23 mouse cellular contexts compared by ENCODE assay signal in genomic region chr3:149258826-149259225, GRCm38 (mm10).
DNase-seq lines count a peak whose midpoint lies in the region; ATAC-seq lines count a peak whose summit lies in the region.
"Had no signal": no experiment of that assay in that cellular context is flagged by ENCODE, and none has a peak within 500 bp of the region (broad histone marks: within the 10 kb centered on the region; RNA-seq: fewer than 3 reads in every experiment).

No protein-coding gene starts in this region.

- H3K4me1 ChIP-seq in forebrain, embryonic 15.5 days: peaks cover 16% of the 10 kb centered on the region
- peaks cover 13% of the 10 kb centered on the region; the same call in 1 of the 2 replicates for H3K4me1 ChIP-seq in forebrain, embryonic 12.5 days
- H3K4me1 ChIP-seq in hindbrain, embryonic 11.5 days (replicated peaks; ENCODE audit: control insufficient read depth, insufficient read depth, low read length): no peaks in the 10 kb centered on the region; the same call in 1 of the 2 replicates
- peaks cover 8% of the 10 kb centered on the region; the same call in 1 of the 2 replicates for H3K4me1 ChIP-seq in hindbrain, embryonic 12.5 days
- peaks cover 21% of the 10 kb centered on the region for H3K4me1 ChIP-seq in midbrain, embryonic 10.5 days
- peaks cover 34% of the 10 kb centered on the region for H3K4me1 ChIP-seq in midbrain, embryonic 13.5 days (replicated peaks)

- DNase-seq in hindbrain, embryonic 11.5 days (ENCODE audit: low spot score): peak; percentile 20
- no peak for DNase-seq in midbrain, embryonic 10.5 days (ENCODE audit: low spot score)
- DNase-seq in adipocyte (ENCODE audit: low spot score): no peak
- no peak for DNase-seq in kidney, postnatal 10 days
- DNase-seq: adrenal gland, adult 2 months; adrenal gland, postnatal 25 days; cerebellum, adult 11 months; cerebellum, adult 8-10 months; cerebellum, postnatal 14 days; gastrocnemius, postnatal 14 days; heart, adult 2 months had no signal

- 0 out of 2 replicates have a peak, but pooled peaks have one; percentile 35 for ATAC-seq in forebrain, embryonic 15.5 days (replicated peaks)
- ATAC-seq in forebrain, embryonic 12.5 days (ENCODE audit: low FRiP score): no peak
- 0 out of 2 replicates have a peak, but pooled peaks have one; percentile 22 for ATAC-seq in hindbrain, embryonic 11.5 days (ENCODE audit: low FRiP score)
- no peak for ATAC-seq in hindbrain, embryonic 12.5 days (ENCODE audit: low FRiP score)
- ATAC-seq in midbrain, embryonic 13.5 days: no peak
- ATAC-seq: activated CD4-positive, CD25-positive, alpha-beta regulatory T cell, adult 4 months; hindbrain, embryonic 16.5 days; inflammation-experienced regulatory T-cells, adult 6 months; intestine, postnatal 0 days; Patski had no signal

- no peaks in the 10 kb centered on the region for H3K9me3 ChIP-seq in forebrain, embryonic 15.5 days
- H3K9me3 ChIP-seq in forebrain, embryonic 12.5 days: no peaks in the 10 kb centered on the region
- H3K9me3 ChIP-seq in hindbrain, embryonic 11.5 days (ENCODE audit: control insufficient read depth, low read length): no peaks in the 10 kb centered on the region
- no peaks in the 10 kb centered on the region for H3K9me3 ChIP-seq in hindbrain, embryonic 12.5 days (replicated peaks)
- no peaks in the 10 kb centered on the region for H3K9me3 ChIP-seq in midbrain, embryonic 10.5 days (replicated peaks)
- H3K9me3 ChIP-seq in midbrain, embryonic 13.5 days: no peaks in the 10 kb centered on the region
- H3K9me3 ChIP-seq: embryonic facial prominence, embryonic 12.5 days; heart, embryonic 12.5 days; hindbrain, embryonic 10.5 days had no signal

- no peaks in the 10 kb centered on the region for H3K27me3 ChIP-seq in forebrain, embryonic 15.5 days
- H3K27me3 ChIP-seq in forebrain, embryonic 12.5 days: peaks cover 4% of the 10 kb centered on the region; the same call in 1 of the 2 replicates
- H3K27me3 ChIP-seq in hindbrain, embryonic 11.5 days (ENCODE audit: control insufficient read depth, insufficient read depth, low read length): no peaks in the 10 kb centered on the region; the same call in none of the 2 replicates
- peaks cover 8% of the 10 kb centered on the region; the same call in 1 of the 2 replicates for H3K27me3 ChIP-seq in hindbrain, embryonic 12.5 days
- no peaks in the 10 kb centered on the region for H3K27me3 ChIP-seq in midbrain, embryonic 10.5 days (ENCODE audit: low read depth, poor library complexity, severe bottlenecking)
- no peaks in the 10 kb centered on the region for H3K27me3 ChIP-seq in midbrain, embryonic 13.5 days
- H3K27me3 ChIP-seq: embryonic facial prominence, embryonic 12.5 days; heart, embryonic 12.5 days; Patski had no signal

- peak overlapping the region; percentile 47 for H3K27ac ChIP-seq in forebrain, embryonic 15.5 days (replicated peaks)
- no peak overlapping the region for H3K27ac ChIP-seq in forebrain, embryonic 12.5 days
- H3K27ac ChIP-seq in hindbrain, embryonic 11.5 days (ENCODE audit: low read depth, low read length): no peak overlapping the region
- no peak overlapping the region for H3K27ac ChIP-seq in hindbrain, embryonic 12.5 days
- 0 out of 2 replicates have a peak overlapping the region, but pooled peaks have one; percentile 13 for H3K27ac ChIP-seq in midbrain, embryonic 10.5 days (replicated peaks)
- H3K27ac ChIP-seq in midbrain, embryonic 13.5 days: no peak overlapping the region
- H3K27ac ChIP-seq: embryonic facial prominence, embryonic 12.5 days; heart, adult 2 months; hindbrain, embryonic 10.5 days had no signal

- no peak overlapping the region for H3K9ac ChIP-seq in forebrain, embryonic 15.5 days (replicated peaks)
- no peak overlapping the region for H3K9ac ChIP-seq in forebrain, embryonic 12.5 days
- H3K9ac ChIP-seq in hindbrain, embryonic 11.5 days (ENCODE audit: low read depth, low read length): no peak overlapping the region
- no peak overlapping the region for H3K9ac ChIP-seq in hindbrain, embryonic 12.5 days
- no peak overlapping the region for H3K9ac ChIP-seq in midbrain, embryonic 13.5 days (replicated peaks)
- H3K9ac ChIP-seq: embryonic facial prominence, embryonic 12.5 days; heart, embryonic 12.5 days had no signal

- WGBS in forebrain, embryonic 15.5 days: 58% methylated on average over 6 of the region's 6 CpGs
- 59% methylated on average over 6 of the region's 6 CpGs for WGBS in forebrain, embryonic 12.5 days
- WGBS in hindbrain, embryonic 11.5 days: 56% methylated on average over 6 of the region's 6 CpGs
- WGBS in hindbrain, embryonic 12.5 days: 42% methylated on average over 6 of the region's 6 CpGs
- WGBS in midbrain, embryonic 10.5 days: 86% methylated on average over 6 of the region's 6 CpGs
- 53% methylated on average over 6 of the region's 6 CpGs for WGBS in midbrain, embryonic 13.5 days

- H3K4me2 ChIP-seq in forebrain, embryonic 15.5 days (replicated peaks): no peak overlapping the region
- no peak overlapping the region for H3K4me2 ChIP-seq in forebrain, embryonic 12.5 days
- no peak overlapping the region for H3K4me2 ChIP-seq in hindbrain, embryonic 11.5 days (replicated peaks; ENCODE audit: low read depth, low read length)
- H3K4me2 ChIP-seq in hindbrain, embryonic 12.5 days (replicated peaks): no peak overlapping the region
- H3K4me2 ChIP-seq in midbrain, embryonic 13.5 days (replicated peaks): no peak overlapping the region
- H3K4me2 ChIP-seq: embryonic facial prominence, embryonic 12.5 days; heart, embryonic 12.5 days had no signal

- no peak overlapping the region for H3K4me3 ChIP-seq in forebrain, embryonic 15.5 days
- no peak overlapping the region for H3K4me3 ChIP-seq in forebrain, embryonic 12.5 days (replicated peaks)
- H3K4me3 ChIP-seq in hindbrain, embryonic 11.5 days (ENCODE audit: low read depth, low read length): no peak overlapping the region
- no peak overlapping the region for H3K4me3 ChIP-seq in hindbrain, embryonic 12.5 days
- H3K4me3 ChIP-seq in midbrain, embryonic 10.5 days: no peak overlapping the region
- H3K4me3 ChIP-seq in midbrain, embryonic 13.5 days (replicated peaks): no peak overlapping the region
- H3K4me3 ChIP-seq: embryonic facial prominence, embryonic 12.5 days; heart, adult 2 months; heart, embryonic 12.5 days; hindbrain, embryonic 10.5 days had no signal

- no peaks in the 10 kb centered on the region for H3K36me3 ChIP-seq in forebrain, embryonic 15.5 days
- no peaks in the 10 kb centered on the region for H3K36me3 ChIP-seq in forebrain, embryonic 12.5 days (replicated peaks)
- no peaks in the 10 kb centered on the region for H3K36me3 ChIP-seq in hindbrain, embryonic 11.5 days (ENCODE audit: control insufficient read depth, insufficient read depth, low read length)
- H3K36me3 ChIP-seq in hindbrain, embryonic 12.5 days: no peaks in the 10 kb centered on the region
- H3K36me3 ChIP-seq in midbrain, embryonic 10.5 days: no peaks in the 10 kb centered on the region
- H3K36me3 ChIP-seq in midbrain, embryonic 13.5 days: no peaks in the 10 kb centered on the region
- H3K36me3 ChIP-seq: embryonic facial prominence, embryonic 12.5 days; heart, embryonic 12.5 days; hindbrain, embryonic 10.5 days had no signal

Comparison
In these comparisons a context has a peak if more than half of its experiments do, and no peak if none do; other contexts are left out.
1. ATAC-seq: peak in forebrain, embryonic 15.5 days (single experiment) and hindbrain, embryonic 11.5 days (single experiment); none in forebrain, embryonic 12.5 days (single experiment), hindbrain, embryonic 12.5 days (single experiment) and midbrain, embryonic 13.5 days (single experiment).
2. H3K27ac ChIP-seq: peak in forebrain, embryonic 15.5 days (single experiment) and midbrain, embryonic 10.5 days (single experiment); none in forebrain, embryonic 12.5 days (single experiment), hindbrain, embryonic 11.5 days (single experiment), hindbrain, embryonic 12.5 days (single experiment) and midbrain, embryonic 13.5 days (single experiment).